Mouse (Mus musculus) G1E (cell line): ENCODE data around the gene Abr.

Experiments
- CTCF ChIP-seq: IDR thresholded peaks from 2 replicates; pipeline ENCODE4 v1.5.1; 2012; ENCODE audit warnings: low read depth, low read length, inconsistent platforms, mixed read lengths
- GATA1 ChIP-seq: IDR thresholded peaks from 2 replicates; pipeline ENCODE4 v1.6.1; 2012; ENCODE audit warnings: borderline replicate concordance, low read length, inconsistent platforms, mixed read lengths
- GATA2 ChIP-seq: IDR thresholded peaks from 2 replicates; pipeline ENCODE4 v1.6.1; 2012; ENCODE audit warnings: low read depth, low read length, inconsistent platforms, borderline replicate concordance
- TAL1 ChIP-seq: conservative IDR thresholded peaks from 2 replicates; pipeline ENCODE4 v1.6.1; 2012; ENCODE audit warnings: low read depth, low read length, inconsistent platforms, mixed read lengths

GRCm38 (mm10) chr11:76510977-76511376 is 111.1 kb downstream of the Abr start:
- TF ChIP-seq CTCF: no peak
- TF ChIP-seq TAL1: no peak
- TF ChIP-seq GATA1: no peak
- TF ChIP-seq GATA2: no peak
